ENCODE assay signal across 26 mouse cellular contexts in the genomic region with DNA sequence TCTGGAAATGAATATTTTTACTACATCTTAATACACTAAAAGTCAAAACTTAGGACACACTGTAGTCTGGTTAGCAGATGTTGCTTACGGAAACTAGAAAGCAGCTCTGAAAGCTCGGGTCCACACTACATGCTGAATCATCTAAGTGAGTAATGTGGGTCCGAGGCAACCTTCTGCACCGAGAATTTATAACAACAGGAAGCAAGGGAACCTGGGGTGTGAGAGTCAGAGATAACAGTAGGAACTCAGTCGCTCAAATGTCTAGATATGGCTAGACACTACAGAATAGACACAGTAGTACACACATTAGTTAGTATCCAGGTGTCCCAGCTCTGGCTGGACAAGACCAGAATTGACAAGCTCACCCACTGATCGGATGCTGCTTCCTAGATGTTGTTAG. TPM values are rescaled to one million over a fixed set of nuclear protein-coding genes. Genes with fewer than 3 reads are reported as not detected.
DNase-seq lines count a peak whose midpoint lies in the region; ATAC-seq and TF ChIP-seq lines count a peak whose summit lies in the region.
"Had no signal": no experiment of that assay in that cellular context is flagged by ENCODE, and none has a peak within 500 bp of the region (broad histone marks: within the 10 kb centered on the region; RNA-seq: fewer than 3 reads in every experiment).

No protein-coding gene starts in this region.

- peaks cover 94% of the 10 kb centered on the region for H3K36me3 ChIP-seq in G1E (replicated peaks)
- peaks cover 84% of the 10 kb centered on the region for H3K36me3 ChIP-seq in liver, embryonic 14.5 days (replicated peaks; ENCODE audit: control insufficient read depth, insufficient read depth, low read depth)
- H3K36me3 ChIP-seq in thymus, adult 2 months (ENCODE audit: control insufficient read depth, insufficient read depth, low read length) = peaks cover 53% of the 10 kb centered on the region

- no peak overlapping the region for H3K4me3 ChIP-seq in G1E (ENCODE audit: low read depth, low read length)
- H3K4me3 ChIP-seq in liver, embryonic 14.5 days (ENCODE audit: insufficient read depth in 1 of 2, low read depth in 2 of 2, low read length in 2 of 2) = no peak overlapping the region
- H3K4me3 ChIP-seq in thymus, adult 2 months (ENCODE audit: control insufficient read depth, insufficient read depth, low read length) = no peak overlapping the region
- H3K4me3 ChIP-seq: embryonic facial prominence, embryonic 15.5 days; erythroblast, embryonic 14.5 days; forebrain, embryonic 10.5 days; forebrain, embryonic 15.5 days; heart, embryonic 10.5 days; hindbrain, embryonic 13.5 days had no signal

- no peak overlapping the region for H3K9ac ChIP-seq in liver, embryonic 14.5 days (replicated peaks)
- H3K9ac ChIP-seq: embryonic facial prominence, embryonic 15.5 days; forebrain, embryonic 15.5 days; hindbrain, embryonic 13.5 days had no signal

- H3K27me3 ChIP-seq in G1E (ENCODE audit: insufficient read depth, low read length) = no peaks in the 10 kb centered on the region
- no peaks in the 10 kb centered on the region for H3K27me3 ChIP-seq in liver, embryonic 14.5 days (ENCODE audit: control insufficient read depth, insufficient read depth, low read length)
- no peaks in the 10 kb centered on the region for H3K27me3 ChIP-seq in thymus, adult 2 months (ENCODE audit: control insufficient read depth, insufficient read depth, low read length)
- H3K27me3 ChIP-seq: embryonic facial prominence, embryonic 15.5 days; forebrain, embryonic 15.5 days; hindbrain, embryonic 13.5 days had no signal

- H3K4me2 ChIP-seq in liver, embryonic 14.5 days (ENCODE audit: low read depth) = no peak overlapping the region
- H3K4me2 ChIP-seq: embryonic facial prominence, embryonic 15.5 days; forebrain, embryonic 15.5 days; hindbrain, embryonic 13.5 days had no signal

- ATAC-seq in G1E (ENCODE audit: extremely low read depth, insufficient number of reproducible peaks, low FRiP score, poor library complexity, severe bottlenecking) = peak; percentile 84
- ATAC-seq in liver, embryonic 14.5 days (ENCODE audit: insufficient read depth) = peak; percentile 42; the same call in 1 of the 2 replicates
- ATAC-seq in megakaryocyte-erythroid progenitor cell, adult 5-6 weeks (replicated peaks; ENCODE audit: low FRiP score, low TSS enrichment, poor library complexity, severe bottlenecking) = peak; percentile 80
- ATAC-seq: CD4-positive, CD25-positive, alpha-beta regulatory T cell, adult 4 months; forebrain, embryonic 15.5 days; hindbrain, postnatal 0 days had no signal

- no peak for TF ChIP-seq POLR2A in thymus, adult 2 months (IDR thresholded peaks at IDR 0.05; ENCODE audit: control insufficient read depth, extremely low read depth, insufficient read depth, low read length, poor library complexity)

- TF ChIP-seq EP300 in liver, embryonic 14.5 days (IDR thresholded peaks at IDR 0.05; ENCODE audit: low read depth) = no peak

- H3K4me1 ChIP-seq in G1E (ENCODE audit: insufficient read depth, low read depth, low read length) = peaks cover 34% of the 10 kb centered on the region
- peaks cover 0 to 7% of the 10 kb centered on the region in 2 experiments; a peak in 2 of 4 replicates for H3K4me1 ChIP-seq in liver, embryonic 14.5 days (replicated peaks; ENCODE audit: control insufficient read depth in 2 of 2, insufficient read depth in 2 of 2, low read length in 1 of 2)
- no peaks in the 10 kb centered on the region for H3K4me1 ChIP-seq in thymus, adult 2 months (replicated peaks; ENCODE audit: control insufficient read depth, insufficient read depth, low read length)
- H3K4me1 ChIP-seq: embryonic facial prominence, embryonic 15.5 days; forebrain, embryonic 10.5 days; forebrain, embryonic 15.5 days; heart, embryonic 10.5 days; hindbrain, embryonic 13.5 days had no signal

- no peak for TF ChIP-seq CTCF in G1E (IDR thresholded peaks at IDR 0.05; ENCODE audit: low read depth, low read length)
- no peak for TF ChIP-seq CTCF in liver, embryonic 14.5 days (IDR thresholded peaks at IDR 0.05; ENCODE audit: low read depth)
- TF ChIP-seq CTCF in thymus, adult 2 months (IDR thresholded peaks at IDR 0.05; ENCODE audit: borderline replicate concordance, control insufficient read depth, extremely low read depth, insufficient read depth, low read length, poor library complexity) = no peak

- no peak for DNase-seq in G1E (ENCODE audit: low spot score)
- peak; percentile 78 for DNase-seq in MEL-GATA-1-ER (ENCODE audit: extremely low read depth, low read depth)
- no peak for DNase-seq in liver, embryonic 14.5 days (ENCODE audit: low read depth in 3 of 3, low spot score in 3 of 3)
- DNase-seq in gastrocnemius, postnatal 25 days = no peak
- no peak for DNase-seq in Muller cell, postnatal 12 days (ENCODE audit: inconsistent ontology term)
- DNase-seq in thymus, adult 2 months = no peak
- DNase-seq: adrenal gland, adult 8-10 months; adrenal gland, postnatal 36 days; B cell, adult 2 months; cerebellum, adult 2 months; cerebellum, postnatal 10 days; embryo, embryonic 11 days; gastrocnemius, postnatal 14 days; heart, adult 11 months; heart, postnatal 10 days had no signal

- no peaks in the 10 kb centered on the region; the same call in 1 of the 2 replicates for H3K9me3 ChIP-seq in G1E (replicated peaks)
- H3K9me3 ChIP-seq in liver, embryonic 14.5 days (ENCODE audit: control insufficient read depth, low read length) = no peaks in the 10 kb centered on the region
- H3K9me3 ChIP-seq: embryonic facial prominence, embryonic 15.5 days; forebrain, embryonic 15.5 days; heart, embryonic 10.5 days had no signal

- WGBS in liver, embryonic 14.5 days (ENCODE audit: insufficient replicate concordance) = 23% methylated on average over 6 of the region's 6 CpGs
- WGBS in thymus, adult 2 months = 87% methylated on average over 6 of the region's 6 CpGs

- no peak overlapping the region for H3K27ac ChIP-seq in liver, embryonic 14.5 days
- H3K27ac ChIP-seq in thymus, adult 2 months (ENCODE audit: control insufficient read depth, insufficient read depth, low read length) = no peak overlapping the region
- H3K27ac ChIP-seq: embryonic facial prominence, embryonic 15.5 days; forebrain, embryonic 10.5 days; forebrain, embryonic 15.5 days; heart, embryonic 10.5 days; hindbrain, embryonic 13.5 days; hindbrain, postnatal 0 days had no signal

RNA-seq across cellular contexts. Expression of a gene that starts 7.1 kb away (rescaled TPM):
- total RNA-seq in G1E (2014; fragmentation: Nextera tagmentation) = 354 and 381 TPM in 2 replicates
- 155 and 158 TPM in 2 replicates for total RNA-seq in G1E (2017)
- polyA plus RNA-seq in G1E (2012) = 1,000 and 1,072 TPM in 2 replicates
- 172 and 176 TPM in 2 replicates for polyA plus RNA-seq in liver, embryonic 14.5 days (2012; rRNA removed)
- polyA plus RNA-seq in liver, embryonic 14.5 days (2014; fragmentation: Nextera tagmentation; extraction: Ambion mirVana) = 191 and 204 TPM in 2 replicates
- total RNA-seq in megakaryocyte-erythroid progenitor cell, adult 5-6 weeks (2014; fragmentation: Nextera tagmentation) = 248 and 334 TPM in 2 replicates
- total RNA-seq in megakaryocyte-erythroid progenitor cell, adult 5-6 weeks (2017) = 96.3 and 154 TPM in 2 replicates
- total RNA-seq in gastrocnemius, postnatal 25 days (2021) = 10 to 100 TPM; 80.1 to 95.2 TPM
- 1,184 and 1,219 TPM in 2 replicates for polyA plus RNA-seq in thymus, adult 2 months (2012; rRNA removed)

RNA-seq across cellular contexts. Expression of a gene that starts 9.6 kb away (rescaled TPM):
- 89.8 and 122 TPM in 2 replicates for total RNA-seq in G1E (2014; fragmentation: Nextera tagmentation)
- 270 and 280 TPM in 2 replicates for total RNA-seq in G1E (2017)
- polyA plus RNA-seq in G1E (2012) = 505 and 623 TPM in 2 replicates
- 46.3 and 110 TPM in 2 replicates for polyA plus RNA-seq in liver, embryonic 14.5 days (2012; rRNA removed)
- 347 and 349 TPM in 2 replicates for polyA plus RNA-seq in liver, embryonic 14.5 days (2014; fragmentation: Nextera tagmentation; extraction: Ambion mirVana)
- total RNA-seq in megakaryocyte-erythroid progenitor cell, adult 5-6 weeks (2014; fragmentation: Nextera tagmentation) = 157 and 232 TPM in 2 replicates
- total RNA-seq in megakaryocyte-erythroid progenitor cell, adult 5-6 weeks (2017) = 208 and 278 TPM in 2 replicates
- total RNA-seq in gastrocnemius, postnatal 25 days (2021) = 10 to 100 TPM; 39.1 to 40.5 TPM
- polyA plus RNA-seq in thymus, adult 2 months (2012; rRNA removed) = 60.9 and 74.6 TPM in 2 replicates

RNA-seq across cellular contexts. Expression of a gene that starts 9.7 kb away (rescaled TPM):
- total RNA-seq in G1E (2014; fragmentation: Nextera tagmentation) (83.1 and 83.8 TPM in 2 replicates), G1E (2017) (62.3 and 69.3 TPM in 2 replicates)
- 176 and 212 TPM in 2 replicates for polyA plus RNA-seq in G1E (2012)
- polyA plus RNA-seq in liver, embryonic 14.5 days (2012; rRNA removed) = 44.7 and 60.4 TPM in 2 replicates
- polyA plus RNA-seq in liver, embryonic 14.5 days (2014; fragmentation: Nextera tagmentation; extraction: Ambion mirVana) = 93.5 and 98.7 TPM in 2 replicates
- total RNA-seq in megakaryocyte-erythroid progenitor cell, adult 5-6 weeks (2014; fragmentation: Nextera tagmentation) = 84.0 and 110 TPM in 2 replicates
- 21.9 and 27.6 TPM in 2 replicates for total RNA-seq in megakaryocyte-erythroid progenitor cell, adult 5-6 weeks (2017)
- total RNA-seq in gastrocnemius, postnatal 25 days (2021) = 10 to 100 TPM; 50.7 to 51.6 TPM
- 127 and 140 TPM in 2 replicates for polyA plus RNA-seq in thymus, adult 2 months (2012; rRNA removed)

RNA-seq across cellular contexts. Expression of a gene that starts 15.5 kb away (rescaled TPM):
- total RNA-seq in G1E (2014; fragmentation: Nextera tagmentation) (268 and 289 TPM in 2 replicates), G1E (2017) (411 and 414 TPM in 2 replicates)
- polyA plus RNA-seq in G1E (2012) = 516 and 719 TPM in 2 replicates
- polyA plus RNA-seq in liver, embryonic 14.5 days (2012; rRNA removed) = 144 and 214 TPM in 2 replicates
- 497 and 525 TPM in 2 replicates for polyA plus RNA-seq in liver, embryonic 14.5 days (2014; fragmentation: Nextera tagmentation; extraction: Ambion mirVana)
- 236 and 270 TPM in 2 replicates for total RNA-seq in megakaryocyte-erythroid progenitor cell, adult 5-6 weeks (2014; fragmentation: Nextera tagmentation)
- total RNA-seq in megakaryocyte-erythroid progenitor cell, adult 5-6 weeks (2017) = 334 and 373 TPM in 2 replicates
- total RNA-seq in gastrocnemius, postnatal 25 days (2021) = 100 to 1,000 TPM; 192 to 198 TPM
- 125 and 139 TPM in 2 replicates for polyA plus RNA-seq in thymus, adult 2 months (2012; rRNA removed)

RNA-seq across cellular contexts. Expression of a gene that starts 19.7 kb away (rescaled TPM):
- 1.9 and 2.6 TPM in 2 replicates for total RNA-seq in G1E (2014; fragmentation: Nextera tagmentation)
- 0.58 TPM in 1 of 2 replicates, not detected in the other for total RNA-seq in G1E (2017)
- 3.2 and 3.8 TPM in 2 replicates for polyA plus RNA-seq in G1E (2012)
- 5.5 and 12.3 TPM in 2 replicates for polyA plus RNA-seq in liver, embryonic 14.5 days (2012; rRNA removed)
- 11.9 and 14.2 TPM in 2 replicates for polyA plus RNA-seq in liver, embryonic 14.5 days (2014; fragmentation: Nextera tagmentation; extraction: Ambion mirVana)
- total RNA-seq in megakaryocyte-erythroid progenitor cell, adult 5-6 weeks (2014; fragmentation: Nextera tagmentation) = 3.3 TPM in 1 of 2 replicates, not detected in the other
- total RNA-seq in megakaryocyte-erythroid progenitor cell, adult 5-6 weeks (2017) = not detected in 2 replicates
- total RNA-seq in gastrocnemius, postnatal 25 days (2021) = not detected
- polyA plus RNA-seq in thymus, adult 2 months (2012; rRNA removed) = 2.2 and 2.8 TPM in 2 replicates
- total RNA-seq: gastrocnemius, postnatal 14 days; hematopoietic stem cell, adult 5-6 weeks had no signal
- polyA plus RNA-seq: CD4-positive, CD25-positive, alpha-beta regulatory T cell, adult 4 months; embryonic facial prominence, embryonic 11.5 days; erythroblast, embryonic 14.5 days; forebrain, embryonic 10.5 days had no signal
